Mouse (Mus musculus) embryonic facial prominence, embryonic 11.5 days (tissue): ENCODE results near the gene Ppat. TPM values are rescaled to one million over a fixed set of nuclear protein-coding genes. Genes with fewer than 3 reads are reported as not detected.

Experiments
- ATAC-seq: fragments of 200-750 bp; cut with Nextera tagmentation; replicated peaks from 2 replicates; pipeline ENCODE4 v1.8.0; 2017; ENCODE audit warnings: low read depth; ENCODE audit not compliant: insufficient number of reproducible peaks, low FRiP score, low TSS enrichment
- DNase-seq: peaks from one replicate; pipeline ENCODE4 v3.0.0-alpha.2; 2015; ENCODE audit warnings: low spot score
- H3K27ac ChIP-seq: fragments of 300-500 bp; sonication (generic); replicated peaks from 2 replicates; pipeline ENCODE4 v1.5.1; 2014; ENCODE audit warnings: mild to moderate bottlenecking, low read depth, low read length, control low read depth
- H3K27me3 ChIP-seq: fragments of 300-500 bp; sonication (generic); 2 replicates; pipeline ENCODE4 v1.6.1; 2014; ENCODE audit warnings: mild to moderate bottlenecking, low read length, moderate library complexity, mixed read lengths; ENCODE audit not compliant: control insufficient read depth, insufficient read depth
- H3K36me3 ChIP-seq: fragments of 300-500 bp; sonication (generic); replicated peaks from 2 replicates; pipeline ENCODE4 v1.6.1; 2014; ENCODE audit warnings: low read depth, mild to moderate bottlenecking, low read length, moderate library complexity, mixed read lengths; ENCODE audit not compliant: control insufficient read depth, insufficient read depth
- H3K4me1 ChIP-seq: fragments of 300-500 bp; sonication (generic); 2 replicates; pipeline ENCODE4 v1.6.1; 2014; ENCODE audit warnings: low read length, mixed read lengths; ENCODE audit not compliant: control insufficient read depth, insufficient read depth
- H3K4me2 ChIP-seq: fragments of 300-500 bp; sonication (generic); 2 replicates; pipeline ENCODE4 v1.6.1; 2014; ENCODE audit warnings: low read depth, mild to moderate bottlenecking, control low read depth, low read length, moderate library complexity
- H3K4me3 ChIP-seq: fragments of 300-500 bp; sonication (generic); 2 replicates; pipeline ENCODE4 v1.5.1; 2014; ENCODE audit warnings: low read depth, low read length, control low read depth
- H3K9ac ChIP-seq: fragments of 300-500 bp; sonication (generic); replicated peaks from 2 replicates; pipeline ENCODE4 v1.6.1; 2014; ENCODE audit warnings: mild to moderate bottlenecking, control low read depth, low read length
- H3K9me3 ChIP-seq: fragments of 300-500 bp; sonication (generic); replicated peaks from 2 replicates; pipeline ENCODE4 v1.6.1; 2016; ENCODE audit warnings: mild to moderate bottlenecking, low read length, inconsistent platforms, mixed read lengths; ENCODE audit not compliant: control insufficient read depth
- WGBS: fragments of 180-500 bp; shearing (Covaris S2); extraction: QIAGEN DNeasy Blood & Tissue Kit; methylation state at CpG from one replicate; pipeline ENCODE4 v1.1.7; 2014; 5-methylcytosine and 5-hydroxymethylcytosine counted together
- polyA plus RNA-seq: library from polyadenylated mRNA; unstranded; fragments of >200 nt; fragmentation: Nextera tagmentation; extraction: Ambion mirVana; gene quantifications from 2 replicates; pipeline ENCODE4 v1.2.1, GENCODE M21; 2014

The Ppat gene
- polyA plus RNA-seq, 1 experiment from 2014 or later: 49.6 TPM

DNA sequence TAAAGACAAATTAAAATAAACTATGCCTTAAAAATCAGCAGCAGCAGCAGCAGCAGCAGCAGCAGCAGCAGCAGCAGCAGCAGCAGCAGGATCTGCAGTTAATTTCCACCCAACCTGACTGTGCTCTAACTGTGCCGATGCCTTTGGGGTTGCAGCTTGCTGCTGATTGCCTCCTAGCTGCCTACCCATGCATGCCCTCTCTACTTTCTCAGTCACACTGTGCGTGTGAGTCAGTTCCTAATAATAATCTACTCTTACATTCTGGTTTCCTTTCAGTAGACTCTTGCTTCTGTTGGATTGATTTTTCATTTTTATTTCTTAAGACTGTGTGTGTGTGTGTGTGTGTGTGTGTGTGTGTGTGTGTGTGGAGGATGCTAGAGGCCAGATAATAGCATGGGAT is 58.3 kb downstream of the Ppat start:
- 92% methylated on average over 2 of the region's 2 CpGs for WGBS
- Histone ChIP-seq H3K4me1 (no peaks in the 10 kb centered on the region), H3K36me3 (no peaks in the 10 kb centered on the region; the same call in 1 of the 2 replicates), H3K9me3 (no peaks in the 10 kb centered on the region), H3K27me3 (no peaks in the 10 kb centered on the region), H3K4me3 (no peak overlapping the region), H3K9ac (no peak overlapping the region), H3K4me2 (no peak overlapping the region), H3K27ac (no peak overlapping the region)
- ATAC-seq: no peak
- DNase-seq: no peak

DNA sequence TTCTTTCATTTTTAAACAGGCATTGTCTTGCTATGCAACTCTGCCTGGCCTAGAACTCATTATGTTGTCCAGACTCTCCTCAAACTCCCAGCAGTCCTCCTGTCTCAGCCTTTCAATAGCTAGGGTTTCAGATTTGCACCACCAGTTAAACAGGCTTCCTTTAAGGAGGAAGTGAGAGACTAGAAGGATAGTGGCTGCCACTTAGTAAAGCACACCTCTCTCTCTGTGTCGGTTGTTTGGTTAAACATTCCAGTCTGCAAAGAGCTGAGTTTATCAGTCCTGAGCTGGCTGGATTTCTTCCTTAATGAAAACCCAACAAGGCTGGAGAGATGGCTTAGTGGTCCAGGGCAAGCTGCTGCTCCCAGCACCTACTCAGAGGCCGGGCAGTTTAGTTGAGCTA is 58.8 kb downstream of the Ppat start:
- no peak overlapping the region for H3K4me2 ChIP-seq
- ATAC-seq (no peak), DNase-seq (no peak)
- no peaks in the 10 kb centered on the region for H3K9me3 ChIP-seq
- H3K36me3 ChIP-seq: no peaks in the 10 kb centered on the region; the same call in 1 of the 2 replicates
- no peak overlapping the region for H3K27ac ChIP-seq
- 74% methylated on average over 2 of the region's 2 CpGs for WGBS
- no peaks in the 10 kb centered on the region for H3K27me3 ChIP-seq
- H3K9ac ChIP-seq: no peak overlapping the region
- H3K4me3 ChIP-seq: no peak overlapping the region
- H3K4me1 ChIP-seq: no peaks in the 10 kb centered on the region

DNA sequence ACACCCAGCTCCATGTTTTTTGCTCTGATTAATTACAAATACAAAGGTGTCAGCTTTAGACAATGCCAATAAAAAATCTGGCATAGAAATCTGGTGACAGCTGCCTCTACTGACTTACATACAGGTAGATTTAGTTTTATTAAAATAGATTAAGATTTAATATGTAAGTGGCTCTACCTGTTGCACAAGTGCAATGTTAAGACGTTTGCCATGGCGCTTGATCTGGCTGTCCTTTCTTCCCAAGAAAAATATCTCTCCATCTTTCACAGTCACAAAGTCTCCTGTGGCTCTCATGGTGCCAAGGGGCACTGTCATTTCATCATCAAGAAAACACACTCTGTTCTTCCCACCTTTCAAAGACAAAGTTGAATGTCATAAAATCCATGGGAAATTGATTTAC is 64.4 kb downstream of the Ppat start:
- Histone ChIP-seq H3K27ac (no peak overlapping the region), H3K4me3 (no peak overlapping the region), H3K27me3 (no peaks in the 10 kb centered on the region), H3K9ac (no peak overlapping the region), H3K9me3 (no peaks in the 10 kb centered on the region), H3K4me1 (no peaks in the 10 kb centered on the region), H3K36me3 (no peaks in the 10 kb centered on the region; the same call in 1 of the 2 replicates), H3K4me2 (no peak overlapping the region)
- DNase-seq: no peak
- WGBS: 92% methylated on average over 2 of the region's 2 CpGs
- no peak for ATAC-seq

DNA sequence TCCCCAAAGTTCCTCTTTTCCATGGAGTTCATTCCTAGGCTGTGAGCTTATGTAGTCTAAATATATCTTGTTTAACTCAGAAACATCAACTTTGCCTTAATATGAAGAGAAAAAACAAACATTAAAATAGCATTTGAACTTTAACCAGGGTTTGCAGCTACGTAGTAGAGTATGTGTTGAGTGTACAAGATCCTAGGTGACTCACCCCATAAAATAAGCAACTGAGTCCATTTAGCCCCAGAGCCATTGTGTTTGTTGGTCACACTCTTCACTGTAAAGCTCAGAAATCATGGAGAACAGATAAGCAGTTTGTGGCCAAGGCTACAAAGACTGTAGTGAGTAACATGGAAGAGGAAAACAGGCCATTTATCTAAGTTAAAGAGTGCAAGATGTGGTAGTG is 67.3 kb downstream of the Ppat start:
- H3K36me3 ChIP-seq: no peaks in the 10 kb centered on the region; the same call in 1 of the 2 replicates
- no peak for ATAC-seq

DNA sequence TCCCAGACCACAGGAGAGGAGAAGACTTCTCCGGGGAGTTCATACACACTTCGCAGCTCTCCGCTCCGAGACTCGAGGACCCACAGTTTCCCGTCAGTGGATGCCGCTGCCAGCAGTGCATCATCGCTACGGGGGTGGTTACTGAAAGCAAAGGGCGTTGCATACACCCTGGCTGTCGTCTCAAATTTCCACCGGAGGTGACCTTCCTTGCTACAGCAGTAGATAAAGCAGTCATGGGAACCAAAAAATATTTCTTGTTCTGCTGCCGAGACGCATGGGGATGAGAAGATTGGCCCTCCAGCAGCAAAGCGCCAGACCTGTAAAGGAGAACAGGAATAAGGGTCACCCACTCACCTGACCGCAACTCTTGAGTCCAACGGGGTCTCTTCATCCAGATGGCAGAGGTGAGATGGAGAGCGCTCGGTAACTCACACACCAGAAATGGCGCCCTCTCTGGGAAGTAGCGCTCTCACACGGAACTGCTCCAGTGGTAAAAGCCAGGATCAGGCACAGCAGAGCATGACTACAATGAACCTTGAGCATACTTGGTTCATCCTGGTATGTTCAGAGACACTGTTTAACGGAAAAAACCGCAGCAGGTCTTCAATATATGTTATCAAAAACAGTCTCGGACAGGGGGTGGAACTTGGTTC is 75.1 kb downstream of the Ppat start:
- ATAC-seq: no peak
- H3K4me3 ChIP-seq: no peak overlapping the region
- H3K4me2 ChIP-seq: no peak overlapping the region
- no peak for DNase-seq
- H3K36me3 ChIP-seq: no peaks in the 10 kb centered on the region; the same call in 1 of the 2 replicates
- no peak overlapping the region for H3K9ac ChIP-seq
- H3K4me1 ChIP-seq: no peaks in the 10 kb centered on the region
- WGBS: 90% methylated on average over 25 of the region's 25 CpGs
- H3K27ac ChIP-seq: no peak overlapping the region
- H3K9me3 ChIP-seq: no peaks in the 10 kb centered on the region
- no peaks in the 10 kb centered on the region for H3K27me3 ChIP-seq

More for the DNA sequence above, 67.3 kb downstream of the Ppat start:
- Histone ChIP-seq H3K4me2 (no peak overlapping the region), H3K9me3 (no peaks in the 10 kb centered on the region), H3K27me3 (no peaks in the 10 kb centered on the region), H3K4me1 (no peaks in the 10 kb centered on the region), H3K9ac (no peak overlapping the region), H3K4me3 (no peak overlapping the region), H3K27ac (no peak overlapping the region)
- WGBS: 88% methylated on average over 1 of the region's 1 CpGs
- DNase-seq: no peak

DNA sequence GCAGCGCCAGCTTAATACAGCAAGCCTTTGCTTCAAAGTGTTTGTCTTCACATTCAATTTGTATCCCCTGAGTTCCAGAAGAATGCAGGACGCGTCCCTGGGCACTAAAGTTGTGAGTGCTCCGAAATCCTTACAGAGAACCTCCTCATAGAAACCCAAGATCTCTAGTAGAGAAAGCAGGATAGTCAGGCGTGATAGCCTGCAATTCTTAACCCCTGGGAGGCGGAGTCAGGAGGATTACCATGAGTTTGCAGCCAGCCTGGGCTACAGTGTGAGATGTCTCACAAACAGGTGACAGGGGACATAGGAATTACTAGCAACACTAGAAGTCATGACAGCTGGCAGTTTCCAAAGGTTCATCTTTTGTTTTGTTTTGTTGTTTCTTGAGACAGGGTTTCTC is 81.8 kb downstream of the Ppat start:
- Histone ChIP-seq H3K4me3 (peak overlapping the region; percentile 25; the same call in 1 of the 2 replicates), H3K27ac (no peak overlapping the region), H3K9me3 (no peaks in the 10 kb centered on the region), H3K4me1 (no peaks in the 10 kb centered on the region), H3K4me2 (peak overlapping the region; percentile 34; the same call in 1 of the 2 replicates), H3K9ac (no peak overlapping the region), H3K36me3 (no peaks in the 10 kb centered on the region), H3K27me3 (no peaks in the 10 kb centered on the region)
- no peak for ATAC-seq
- no peak for DNase-seq
- 50% methylated on average over 6 of the region's 6 CpGs for WGBS

DNA sequence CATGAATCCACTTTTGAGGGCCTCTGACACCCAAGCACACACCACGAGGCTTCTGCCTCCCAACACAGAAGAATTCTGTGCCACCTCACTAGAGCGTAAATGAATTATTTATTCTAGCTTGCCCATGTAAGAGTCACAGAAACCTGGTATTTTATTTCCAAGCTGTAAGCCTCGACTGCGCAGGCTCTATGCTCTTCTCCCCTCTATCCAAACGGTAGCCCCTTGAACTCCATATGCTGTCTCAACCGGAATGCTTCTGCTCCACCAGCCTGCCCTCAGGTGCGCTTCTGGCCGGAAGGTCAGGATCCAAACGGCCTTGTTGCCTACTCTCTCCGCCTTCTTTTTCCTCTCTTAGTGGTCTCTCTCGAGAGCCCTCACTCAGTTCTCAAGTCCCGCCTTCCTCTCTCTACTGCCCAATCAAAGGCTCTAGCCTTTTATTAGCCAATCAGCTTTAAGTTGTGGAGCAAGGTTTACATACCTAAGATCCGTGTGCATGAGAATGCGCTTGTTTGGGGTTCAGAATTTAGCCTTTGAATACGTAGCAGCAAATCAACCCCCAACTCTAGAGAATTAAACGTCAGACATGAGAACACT is 82.6 kb downstream of the Ppat start:
- Histone ChIP-seq H3K27ac (no peak overlapping the region), H3K4me2 (peak overlapping the region; percentile 34), H3K9ac (no peak overlapping the region), H3K27me3 (no peaks in the 10 kb centered on the region), H3K4me1 (no peaks in the 10 kb centered on the region), H3K4me3 (peak overlapping the region; percentile 25; the same call in 1 of the 2 replicates), H3K9me3 (no peaks in the 10 kb centered on the region), H3K36me3 (no peaks in the 10 kb centered on the region)
- ATAC-seq (0 out of 2 replicates have a peak, but pooled peaks have one; percentile 74), DNase-seq (peak; percentile 77)
- WGBS: 21% methylated on average over 16 of the region's 16 CpGs

DNA sequence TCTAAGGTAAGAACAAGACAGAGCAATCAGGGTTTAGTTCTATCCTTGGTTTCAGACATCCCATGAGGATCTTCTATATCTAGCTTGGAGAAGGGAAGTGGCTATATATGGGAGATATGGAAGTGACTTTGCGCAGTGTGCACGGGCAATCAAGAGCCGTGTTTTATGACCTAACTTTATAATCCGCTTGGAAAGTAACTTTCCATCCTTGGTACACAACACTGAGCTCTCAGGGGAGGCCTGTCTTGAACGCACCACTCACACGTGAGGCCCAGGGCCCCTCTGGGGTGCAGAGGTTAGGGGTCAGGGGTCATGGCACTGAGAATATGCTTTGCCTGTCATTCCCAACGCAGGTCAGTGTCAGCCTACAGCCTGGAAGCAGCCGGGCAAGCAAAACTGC is 84.6 kb downstream of the Ppat start:
- Histone ChIP-seq H3K27me3 (no peaks in the 10 kb centered on the region), H3K36me3 (no peaks in the 10 kb centered on the region), H3K4me2 (no peak overlapping the region), H3K27ac (no peak overlapping the region), H3K4me3 (no peak overlapping the region), H3K9ac (no peak overlapping the region), H3K4me1 (no peaks in the 10 kb centered on the region), H3K9me3 (no peaks in the 10 kb centered on the region)
- ATAC-seq (no peak), DNase-seq (no peak)
- WGBS: 63% methylated on average over 8 of the region's 8 CpGs
